Mouse (Mus musculus): ENCODE data around the gene Slc30a9. TPM values are rescaled to one million over a fixed set of nuclear protein-coding genes. Genes with fewer than 3 reads are reported as not detected.

Gene Slc30a9
- polyA plus RNA-seq, 1 experiment from 2014 or later: 177 TPM

- Histone ChIP-seq H3K4me3 (ENCODE audit: low read depth, low read length) (no peak overlapping the region), H3K4me1 (ENCODE audit: control insufficient read depth, insufficient read depth, low read length) (no peaks in the 10 kb centered on the region), H3K9me3 (replicated peaks; ENCODE audit: control insufficient read depth, low read length) (no peaks in the 10 kb centered on the region), H3K36me3 (ENCODE audit: control insufficient read depth, insufficient read depth, low read length) (peaks cover 27% of the 10 kb centered on the region), H3K9ac (ENCODE audit: low read depth, low read length) (no peak overlapping the region), H3K27me3 (ENCODE audit: control insufficient read depth, insufficient read depth, low read length) (no peaks in the 10 kb centered on the region), H3K27ac (ENCODE audit: low read depth, low read length) (no peak overlapping the region), H3K4me2 (no peak overlapping the region)
- ATAC-seq (replicated peaks; ENCODE audit: insufficient number of reproducible peaks, low FRiP score, low TSS enrichment): no peak
- 99% methylated on average over 2 of the region's 2 CpGs for WGBS (ENCODE audit: insufficient replicate concordance)
Observed at GRCm38 (mm10) chr5:67347060-67347459, 40.3 kb downstream of the Slc30a9 start.

GRCm38 (mm10) chr5:67348949-67349348 lies 42.2 kb downstream of the Slc30a9 start:
- Histone ChIP-seq H3K36me3 (ENCODE audit: control insufficient read depth, insufficient read depth, low read length) (peaks cover 27% of the 10 kb centered on the region), H3K4me1 (ENCODE audit: control insufficient read depth, insufficient read depth, low read length) (no peaks in the 10 kb centered on the region)
- no peak for ATAC-seq (replicated peaks; ENCODE audit: insufficient number of reproducible peaks, low FRiP score, low TSS enrichment)

GRCm38 (mm10) chr5:67362316-67362715 lies 55.6 kb downstream of the Slc30a9 start:
- no peak overlapping the region for H3K9ac ChIP-seq (ENCODE audit: low read depth, low read length)
- no peaks in the 10 kb centered on the region for H3K27me3 ChIP-seq (ENCODE audit: control insufficient read depth, insufficient read depth, low read length)
- H3K27ac ChIP-seq (ENCODE audit: low read depth, low read length): no peak overlapping the region
- WGBS (ENCODE audit: insufficient replicate concordance): 89% methylated on average over 10 of the region's 10 CpGs
- H3K4me1 ChIP-seq (ENCODE audit: control insufficient read depth, insufficient read depth, low read length): no peaks in the 10 kb centered on the region
- no peaks in the 10 kb centered on the region for H3K36me3 ChIP-seq (ENCODE audit: control insufficient read depth, insufficient read depth, low read length)
- H3K4me3 ChIP-seq (ENCODE audit: low read depth, low read length): no peak overlapping the region
- no peaks in the 10 kb centered on the region for H3K9me3 ChIP-seq (replicated peaks; ENCODE audit: control insufficient read depth, low read length)
- ATAC-seq (replicated peaks; ENCODE audit: insufficient number of reproducible peaks, low FRiP score, low TSS enrichment): no peak
- no peak overlapping the region for H3K4me2 ChIP-seq

More at GRCm38 (mm10) chr5:67348949-67349348, 42.2 kb downstream of the Slc30a9 start:
- Histone ChIP-seq H3K27ac (ENCODE audit: low read depth, low read length) (no peak overlapping the region), H3K4me2 (no peak overlapping the region), H3K27me3 (ENCODE audit: control insufficient read depth, insufficient read depth, low read length) (no peaks in the 10 kb centered on the region), H3K4me3 (ENCODE audit: low read depth, low read length) (no peak overlapping the region), H3K9me3 (replicated peaks; ENCODE audit: control insufficient read depth, low read length) (no peaks in the 10 kb centered on the region), H3K9ac (ENCODE audit: low read depth, low read length) (no peak overlapping the region)
- 79% methylated on average over 10 of the region's 10 CpGs for WGBS (ENCODE audit: insufficient replicate concordance)

- Histone ChIP-seq H3K9me3 (replicated peaks; ENCODE audit: control insufficient read depth, low read length) (no peaks in the 10 kb centered on the region), H3K4me3 (ENCODE audit: low read depth, low read length) (no peak overlapping the region), H3K36me3 (ENCODE audit: control insufficient read depth, insufficient read depth, low read length) (no peaks in the 10 kb centered on the region), H3K27me3 (ENCODE audit: control insufficient read depth, insufficient read depth, low read length) (no peaks in the 10 kb centered on the region), H3K9ac (ENCODE audit: low read depth, low read length) (no peak overlapping the region), H3K4me2 (no peak overlapping the region), H3K27ac (ENCODE audit: low read depth, low read length) (no peak overlapping the region), H3K4me1 (ENCODE audit: control insufficient read depth, insufficient read depth, low read length) (no peaks in the 10 kb centered on the region)
- WGBS (ENCODE audit: insufficient replicate concordance): 49% methylated on average over 2 of the region's 2 CpGs
- no peak for ATAC-seq (replicated peaks; ENCODE audit: insufficient number of reproducible peaks, low FRiP score, low TSS enrichment)
Observed at GRCm38 (mm10) chr5:67362931-67363330, 56.2 kb downstream of the Slc30a9 start.

GRCm38 (mm10) chr5:67377044-67377621 lies 70.4 kb downstream of the Slc30a9 start:
- Histone ChIP-seq H3K4me1 (ENCODE audit: control insufficient read depth, insufficient read depth, low read length) (no peaks in the 10 kb centered on the region), H3K4me2 (no peak overlapping the region), H3K27me3 (ENCODE audit: control insufficient read depth, insufficient read depth, low read length) (no peaks in the 10 kb centered on the region), H3K36me3 (ENCODE audit: control insufficient read depth, insufficient read depth, low read length) (no peaks in the 10 kb centered on the region), H3K9me3 (replicated peaks; ENCODE audit: control insufficient read depth, low read length) (no peaks in the 10 kb centered on the region), H3K9ac (ENCODE audit: low read depth, low read length) (no peak overlapping the region), H3K4me3 (ENCODE audit: low read depth, low read length) (no peak overlapping the region), H3K27ac (ENCODE audit: low read depth, low read length) (no peak overlapping the region)
- no peak for ATAC-seq (replicated peaks; ENCODE audit: insufficient number of reproducible peaks, low FRiP score, low TSS enrichment)
- 61% methylated on average over 8 of the region's 8 CpGs for WGBS (ENCODE audit: insufficient replicate concordance)

- Histone ChIP-seq H3K27ac (ENCODE audit: low read depth, low read length) (no peak overlapping the region), H3K4me3 (ENCODE audit: low read depth, low read length) (no peak overlapping the region), H3K36me3 (ENCODE audit: control insufficient read depth, insufficient read depth, low read length) (no peaks in the 10 kb centered on the region), H3K27me3 (ENCODE audit: control insufficient read depth, insufficient read depth, low read length) (no peaks in the 10 kb centered on the region), H3K4me1 (ENCODE audit: control insufficient read depth, insufficient read depth, low read length) (no peaks in the 10 kb centered on the region), H3K9me3 (replicated peaks; ENCODE audit: control insufficient read depth, low read length) (no peaks in the 10 kb centered on the region), H3K4me2 (no peak overlapping the region), H3K9ac (ENCODE audit: low read depth, low read length) (no peak overlapping the region)
- no peak for ATAC-seq (replicated peaks; ENCODE audit: insufficient number of reproducible peaks, low FRiP score, low TSS enrichment)
- WGBS (ENCODE audit: insufficient replicate concordance): 91% methylated on average over 2 of the region's 2 CpGs
Observed at GRCm38 (mm10) chr5:67381690-67382089, 74.9 kb downstream of the Slc30a9 start.

GRCm38 (mm10) chr5:67382556-67382955 lies 75.8 kb downstream of the Slc30a9 start:
- no peak for ATAC-seq (replicated peaks; ENCODE audit: insufficient number of reproducible peaks, low FRiP score, low TSS enrichment)
- H3K4me3 ChIP-seq (ENCODE audit: low read depth, low read length): no peak overlapping the region
- no peak overlapping the region for H3K4me2 ChIP-seq
- no peak overlapping the region for H3K9ac ChIP-seq (ENCODE audit: low read depth, low read length)
- no peaks in the 10 kb centered on the region for H3K27me3 ChIP-seq (ENCODE audit: control insufficient read depth, insufficient read depth, low read length)
- H3K27ac ChIP-seq (ENCODE audit: low read depth, low read length): no peak overlapping the region
- no peaks in the 10 kb centered on the region for H3K9me3 ChIP-seq (replicated peaks; ENCODE audit: control insufficient read depth, low read length)
- H3K4me1 ChIP-seq (ENCODE audit: control insufficient read depth, insufficient read depth, low read length): no peaks in the 10 kb centered on the region
- H3K36me3 ChIP-seq (ENCODE audit: control insufficient read depth, insufficient read depth, low read length): no peaks in the 10 kb centered on the region
- WGBS (ENCODE audit: insufficient replicate concordance): 88% methylated on average over 7 of the region's 7 CpGs

- Histone ChIP-seq H3K4me3 (ENCODE audit: low read depth, low read length) (no peak overlapping the region), H3K9ac (ENCODE audit: low read depth, low read length) (no peak overlapping the region), H3K27me3 (ENCODE audit: control insufficient read depth, insufficient read depth, low read length) (no peaks in the 10 kb centered on the region), H3K9me3 (replicated peaks; ENCODE audit: control insufficient read depth, low read length) (no peaks in the 10 kb centered on the region), H3K27ac (ENCODE audit: low read depth, low read length) (no peak overlapping the region), H3K4me2 (no peak overlapping the region), H3K36me3 (ENCODE audit: control insufficient read depth, insufficient read depth, low read length) (peaks cover 6% of the 10 kb centered on the region), H3K4me1 (ENCODE audit: control insufficient read depth, insufficient read depth, low read length) (peaks cover 5% of the 10 kb centered on the region; the same call in 1 of the 2 replicates)
- 85% methylated on average over 6 of the region's 6 CpGs for WGBS (ENCODE audit: insufficient replicate concordance)
- no peak for ATAC-seq (replicated peaks; ENCODE audit: insufficient number of reproducible peaks, low FRiP score, low TSS enrichment)
Observed at GRCm38 (mm10) chr5:67393951-67394350, 87.2 kb downstream of the Slc30a9 start.

- Histone ChIP-seq H3K4me3 (ENCODE audit: low read depth, low read length) (no peak overlapping the region), H3K4me1 (ENCODE audit: control insufficient read depth, insufficient read depth, low read length) (peaks cover 5% of the 10 kb centered on the region; the same call in 1 of the 2 replicates), H3K4me2 (no peak overlapping the region), H3K27ac (ENCODE audit: low read depth, low read length) (peak overlapping the region; percentile 22; the same call in 1 of the 2 replicates), H3K27me3 (ENCODE audit: control insufficient read depth, insufficient read depth, low read length) (no peaks in the 10 kb centered on the region), H3K9ac (ENCODE audit: low read depth, low read length) (no peak overlapping the region), H3K9me3 (replicated peaks; ENCODE audit: control insufficient read depth, low read length) (no peaks in the 10 kb centered on the region), H3K36me3 (ENCODE audit: control insufficient read depth, insufficient read depth, low read length) (peaks cover 6% of the 10 kb centered on the region)
- WGBS (ENCODE audit: insufficient replicate concordance): 64% methylated on average over 11 of the region's 11 CpGs
- no peak for ATAC-seq (replicated peaks; ENCODE audit: insufficient number of reproducible peaks, low FRiP score, low TSS enrichment)
Observed at GRCm38 (mm10) chr5:67395211-67395851, 88.6 kb downstream of the Slc30a9 start.

Data from heart, embryonic 11.5 days (tissue).